8 mouse cellular contexts compared by ENCODE assay signal in the genomic region with DNA sequence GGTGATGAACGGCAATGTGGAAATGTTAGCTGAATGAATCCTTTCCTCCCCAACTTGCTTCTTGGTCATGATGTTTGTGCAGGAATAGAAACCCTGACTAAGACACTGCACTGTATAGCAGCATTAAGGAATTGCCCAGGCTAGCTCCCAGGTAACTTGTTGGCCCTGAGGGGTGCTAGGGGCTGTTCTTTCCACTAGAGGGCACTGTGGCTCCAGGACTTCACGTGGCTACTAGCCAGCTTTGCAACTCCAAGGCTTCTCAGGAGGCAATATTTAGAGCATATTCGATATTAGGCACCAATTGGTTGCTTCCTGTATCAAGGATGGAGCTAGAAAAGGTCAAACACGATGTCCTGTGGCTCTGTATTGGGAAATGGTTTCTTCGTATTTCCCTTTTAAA. TPM values are rescaled to one million over a fixed set of nuclear protein-coding genes. Genes with fewer than 3 reads are reported as not detected.
A peak's percentile ranks its signal among the peaks of the same experiment; 100 is the strongest.
DNase-seq lines count a peak whose midpoint lies in the region; ATAC-seq and TF ChIP-seq lines count a peak whose summit lies in the region.

No protein-coding gene starts in this region.

- H3K4me3 ChIP-seq in heart, embryonic 12.5 days = no peak overlapping the region
- H3K4me3 ChIP-seq in heart, embryonic 10.5 days = no peak overlapping the region
- H3K4me3 ChIP-seq in stomach, postnatal 0 days (ENCODE audit: low read depth, low read length) = no peak overlapping the region

- no peaks in the 10 kb centered on the region for H3K36me3 ChIP-seq in heart, embryonic 12.5 days
- no peaks in the 10 kb centered on the region for H3K36me3 ChIP-seq in heart, embryonic 10.5 days
- H3K36me3 ChIP-seq in stomach, postnatal 0 days (ENCODE audit: control insufficient read depth, insufficient read depth, low read length) = no peaks in the 10 kb centered on the region

- H3K27me3 ChIP-seq in heart, embryonic 12.5 days (replicated peaks) = peaks cover 3% of the 10 kb centered on the region; the same call in 1 of the 2 replicates
- no peaks in the 10 kb centered on the region; the same call in 1 of the 2 replicates for H3K27me3 ChIP-seq in heart, embryonic 10.5 days (ENCODE audit: insufficient read depth, poor library complexity, severe bottlenecking)
- H3K27me3 ChIP-seq in stomach, postnatal 0 days (ENCODE audit: control insufficient read depth, insufficient read depth, low read length) = no peaks in the 10 kb centered on the region

- no peak overlapping the region for H3K27ac ChIP-seq in heart, embryonic 12.5 days (ENCODE audit: poor library complexity, severe bottlenecking)
- no peak overlapping the region for H3K27ac ChIP-seq in heart, embryonic 10.5 days
- no peak overlapping the region for H3K27ac ChIP-seq in stomach, postnatal 0 days (replicated peaks)

- no peak for ATAC-seq in heart, embryonic 12.5 days (ENCODE audit: insufficient number of reproducible peaks, low FRiP score)
- peak; percentile 77 for ATAC-seq in monocyte, adult 5-6 weeks (replicated peaks; ENCODE audit: insufficient number of reproducible peaks, low FRiP score, low TSS enrichment, poor library complexity, severe bottlenecking)
- no peak for ATAC-seq in stomach, postnatal 0 days (ENCODE audit: low FRiP score, low TSS enrichment)

- H3K9ac ChIP-seq in heart, embryonic 12.5 days = no peak overlapping the region
- H3K9ac ChIP-seq in stomach, postnatal 0 days (ENCODE audit: low read length) = no peak overlapping the region

- peak; percentile 33 to 64 for DNase-seq in heart, adult 9 months (ENCODE audit: low spot score in 2 of 2)
- DNase-seq in Muller cell, postnatal 12 days (ENCODE audit: inconsistent ontology term) = peak; percentile 42
- peak; percentile 81 for DNase-seq in cerebellum, adult 9-10 months
- DNase-seq in heart, embryonic 10.5 days (ENCODE audit: low spot score) = peak; percentile 84
- peak; percentile 48 to 66 for DNase-seq in left cerebral cortex, postnatal 10 days (ENCODE audit: extremely low spot score in 1 of 2, low spot score in 2 of 2)
- peak; percentile 78 for DNase-seq in stomach, postnatal 0 days (ENCODE audit: low spot score)

- peaks cover 15% of the 10 kb centered on the region for H3K4me1 ChIP-seq in heart, embryonic 12.5 days (replicated peaks)
- H3K4me1 ChIP-seq in heart, embryonic 10.5 days = peaks cover 20% of the 10 kb centered on the region
- H3K4me1 ChIP-seq in stomach, postnatal 0 days (replicated peaks; ENCODE audit: control insufficient read depth, insufficient read depth) = no peaks in the 10 kb centered on the region

- H3K4me2 ChIP-seq in heart, embryonic 12.5 days = no peak overlapping the region
- no peak overlapping the region for H3K4me2 ChIP-seq in stomach, postnatal 0 days (replicated peaks; ENCODE audit: low read depth)

- peaks cover 6% of the 10 kb centered on the region for H3K9me3 ChIP-seq in heart, embryonic 12.5 days (replicated peaks)
- no peaks in the 10 kb centered on the region for H3K9me3 ChIP-seq in heart, embryonic 10.5 days
- H3K9me3 ChIP-seq in stomach, postnatal 0 days (ENCODE audit: control insufficient read depth, low read length) = no peaks in the 10 kb centered on the region

- WGBS in heart, embryonic 12.5 days = 19% methylated on average over 5 of the region's 5 CpGs
- 21% methylated on average over 5 of the region's 5 CpGs for WGBS in heart, embryonic 10.5 days
- 16% methylated on average over 5 of the region's 5 CpGs for WGBS in stomach, postnatal 0 days

- TF ChIP-seq EP300 in stomach, postnatal 0 days (optimal IDR thresholded peaks at IDR 0.05) = no peak

- TF ChIP-seq CTCF in stomach, postnatal 0 days (IDR thresholded peaks at IDR 0.05; ENCODE audit: low read depth) = peak; percentile 93

- intact Hi-C loops in left cerebral cortex, postnatal 10 days (cut with DNase I) = loop anchor here (1.0 kb wide), 1 partner anchor 64 kb away; no protein-coding TSS in a partner anchor

RNA-seq across cellular contexts. Expression of a gene that starts 13.6 kb away (rescaled TPM):
- polyA plus RNA-seq in heart, embryonic 12.5 days (2016; fragmentation: Nextera tagmentation; extraction: Ambion mirVana) = 0.42 and 0.59 TPM in 2 replicates
- 0.39 and 1.2 TPM in 2 replicates for polyA plus RNA-seq in heart, embryonic 10.5 days (2016; fragmentation: Nextera tagmentation; extraction: Ambion mirVana)
- 10 to 100 TPM; 19.4 to 22.5 TPM for total RNA-seq in left cerebral cortex, postnatal 10 days (2021)
- not detected in 3 replicates for total RNA-seq in monocyte, adult 5-6 weeks (2017)
- 2.7 and 3.4 TPM in 2 replicates for polyA plus RNA-seq in stomach, postnatal 0 days (2015; fragmentation: Nextera tagmentation; extraction: Ambion mirVana)
